Mouse (Mus musculus): ENCODE data around the gene Atp5f1.

GRCm38 (mm10) chr3:105900266-105900665, 59.6 kb downstream of the Atp5f1 start:
- no peak for TF ChIP-seq CTCF (IDR thresholded peaks at IDR 0.05; ENCODE audit: low read depth, low read length)
- TF ChIP-seq POLR2A (IDR thresholded peaks at IDR 0.05; ENCODE audit: insufficient read depth, low read length) = no peak
- no peak for TF ChIP-seq EP300 (IDR thresholded peaks at IDR 0.05; ENCODE audit: insufficient read depth, low read depth, low read length)
